Mouse (Mus musculus): ENCODE measurements around the gene Lmtk2. TPM values are rescaled to one million over a fixed set of nuclear protein-coding genes. Genes with fewer than 3 reads are reported as not detected.
A peak's percentile ranks its signal among the peaks of the same experiment; 100 is the strongest.

The Lmtk2 gene
- polyA plus RNA-seq, 1 experiment = 68.2 TPM

DNA sequence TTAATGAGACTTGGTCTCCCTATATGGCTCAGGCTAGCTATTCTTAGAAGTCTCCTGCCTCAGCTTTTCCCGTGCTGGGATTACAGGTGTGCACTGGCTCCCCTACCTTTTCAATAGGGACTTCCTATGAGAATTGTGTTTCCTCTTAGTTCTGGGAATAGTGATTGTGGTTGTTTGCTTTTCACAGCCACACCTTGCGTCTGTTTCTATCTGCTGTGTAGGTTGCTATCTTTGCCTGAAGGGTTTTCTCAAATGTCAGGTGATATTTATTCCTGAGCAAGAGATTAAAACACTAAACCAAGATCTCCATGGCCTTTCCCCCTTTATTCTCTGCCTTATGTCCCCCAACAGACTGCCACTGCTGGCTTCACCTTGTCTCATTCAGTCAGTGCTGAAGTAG, 19.1 kb downstream of the Lmtk2 start:
- Histone ChIP-seq H3K4me3 (ENCODE audit: insufficient read depth, low read length) (no peak overlapping the region), H3K27ac (ENCODE audit: insufficient read depth, low read length) (no peak overlapping the region), H3K4me1 (ENCODE audit: control insufficient read depth, insufficient read depth, low read length) (peaks cover 10% of the 10 kb centered on the region)
- no peak for TF ChIP-seq CTCF (IDR thresholded peaks at IDR 0.05; ENCODE audit: extremely low read depth, insufficient read depth, low read length)
- TF ChIP-seq POLR2A (IDR thresholded peaks at IDR 0.05; ENCODE audit: extremely low read depth, insufficient read depth, low read length) = no peak

DNA sequence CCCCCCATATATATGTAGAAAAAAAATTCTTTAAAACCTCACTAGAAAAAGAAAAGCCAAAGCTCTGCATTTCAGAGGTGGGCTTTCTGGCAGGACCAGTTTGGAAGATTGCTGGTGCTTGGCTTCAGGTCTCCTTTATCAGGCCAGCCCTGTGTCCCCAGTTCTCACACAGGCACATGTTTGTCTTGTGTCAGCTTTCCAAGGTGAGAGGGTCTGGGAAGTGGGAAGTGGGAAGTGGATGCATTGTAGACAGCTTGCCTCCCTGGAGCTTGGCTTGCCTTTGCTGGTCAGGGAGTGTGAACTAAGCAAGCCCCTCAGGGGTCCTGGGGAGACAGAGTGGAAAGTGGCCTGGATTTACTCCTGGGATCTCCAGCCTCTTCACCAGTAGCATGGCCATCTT, 21.3 kb downstream of the Lmtk2 start:
- Histone ChIP-seq H3K4me3 (ENCODE audit: insufficient read depth, low read length) (no peak overlapping the region), H3K4me1 (ENCODE audit: control insufficient read depth, insufficient read depth, low read length) (peaks cover 13% of the 10 kb centered on the region), H3K27ac (ENCODE audit: insufficient read depth, low read length) (no peak overlapping the region)
- no peak for TF ChIP-seq POLR2A (IDR thresholded peaks at IDR 0.05; ENCODE audit: extremely low read depth, insufficient read depth, low read length)
- TF ChIP-seq CTCF (IDR thresholded peaks at IDR 0.05; ENCODE audit: extremely low read depth, insufficient read depth, low read length) = no peak

GRCm38 (mm10) chr5:144125979-144126755, 25.9 kb downstream of the Lmtk2 start:
- Histone ChIP-seq H3K4me1 (ENCODE audit: control insufficient read depth, insufficient read depth, low read length) (peaks cover 6% of the 10 kb centered on the region), H3K4me3 (ENCODE audit: insufficient read depth, low read length) (no peak overlapping the region), H3K27ac (ENCODE audit: insufficient read depth, low read length) (no peak overlapping the region)
- TF ChIP-seq POLR2A (IDR thresholded peaks at IDR 0.05; ENCODE audit: extremely low read depth, insufficient read depth, low read length) = no peak

GRCm38 (mm10) chr5:144143531-144143930, 43.3 kb downstream of the Lmtk2 start:
- no peak for TF ChIP-seq POLR2A (IDR thresholded peaks at IDR 0.05; ENCODE audit: extremely low read depth, insufficient read depth, low read length)
- 0 out of 2 replicates have a peak, but pooled peaks have one; percentile 6 for TF ChIP-seq CTCF (IDR thresholded peaks at IDR 0.05; ENCODE audit: extremely low read depth, insufficient read depth, low read length)
- no peak overlapping the region for H3K4me3 ChIP-seq (ENCODE audit: insufficient read depth, low read length)
- H3K27ac ChIP-seq (ENCODE audit: insufficient read depth, low read length) = no peak overlapping the region
- peaks cover 2% of the 10 kb centered on the region; the same call in 1 of the 2 replicates for H3K4me1 ChIP-seq (ENCODE audit: control insufficient read depth, insufficient read depth, low read length)

GRCm38 (mm10) chr5:144146898-144147297, 46.7 kb downstream of the Lmtk2 start:
- no peak overlapping the region for H3K27ac ChIP-seq (ENCODE audit: insufficient read depth, low read length)
- no peak overlapping the region for H3K4me3 ChIP-seq (ENCODE audit: insufficient read depth, low read length)
- H3K4me1 ChIP-seq (ENCODE audit: control insufficient read depth, insufficient read depth, low read length) = peaks cover 3% of the 10 kb centered on the region; the same call in 1 of the 2 replicates
- TF ChIP-seq CTCF (IDR thresholded peaks at IDR 0.05; ENCODE audit: extremely low read depth, insufficient read depth, low read length) (no peak), POLR2A (IDR thresholded peaks at IDR 0.05; ENCODE audit: extremely low read depth, insufficient read depth, low read length) (no peak)

DNA sequence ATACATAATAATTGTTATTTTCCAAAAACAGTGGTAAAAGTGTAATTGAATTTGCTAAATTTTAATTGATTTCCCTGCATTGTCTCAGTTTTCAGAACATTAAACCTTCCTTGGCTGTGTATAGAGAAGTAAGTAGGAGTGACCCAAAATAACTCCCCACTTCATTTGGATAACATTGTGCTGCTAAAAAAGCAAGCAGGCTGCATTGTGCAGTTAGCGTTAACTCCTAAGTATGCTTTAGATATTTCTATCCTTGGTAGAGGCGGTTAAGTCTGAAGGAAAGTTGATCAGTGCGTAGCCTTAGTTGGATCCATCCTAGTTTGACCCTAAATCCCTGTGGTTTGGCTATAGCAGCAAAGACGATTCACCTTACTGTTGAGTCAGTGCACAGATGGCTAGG, 49.3 kb downstream of the Lmtk2 start:
- Histone ChIP-seq H3K27ac (ENCODE audit: insufficient read depth, low read length) (no peak overlapping the region), H3K4me1 (ENCODE audit: control insufficient read depth, insufficient read depth, low read length) (peaks cover 3% of the 10 kb centered on the region; the same call in 1 of the 2 replicates), H3K4me3 (ENCODE audit: insufficient read depth, low read length) (no peak overlapping the region)
- TF ChIP-seq CTCF (IDR thresholded peaks at IDR 0.05; ENCODE audit: extremely low read depth, insufficient read depth, low read length) (no peak), POLR2A (IDR thresholded peaks at IDR 0.05; ENCODE audit: extremely low read depth, insufficient read depth, low read length) (no peak)

GRCm38 (mm10) chr5:144151270-144151669, 51.0 kb downstream of the Lmtk2 start:
- Histone ChIP-seq H3K27ac (ENCODE audit: insufficient read depth, low read length) (no peak overlapping the region), H3K4me3 (ENCODE audit: insufficient read depth, low read length) (no peak overlapping the region), H3K4me1 (ENCODE audit: control insufficient read depth, insufficient read depth, low read length) (peaks cover 1% of the 10 kb centered on the region; the same call in 1 of the 2 replicates)
- no peak for TF ChIP-seq POLR2A (IDR thresholded peaks at IDR 0.05; ENCODE audit: extremely low read depth, insufficient read depth, low read length)
- TF ChIP-seq CTCF (IDR thresholded peaks at IDR 0.05; ENCODE audit: extremely low read depth, insufficient read depth, low read length) = no peak

DNA sequence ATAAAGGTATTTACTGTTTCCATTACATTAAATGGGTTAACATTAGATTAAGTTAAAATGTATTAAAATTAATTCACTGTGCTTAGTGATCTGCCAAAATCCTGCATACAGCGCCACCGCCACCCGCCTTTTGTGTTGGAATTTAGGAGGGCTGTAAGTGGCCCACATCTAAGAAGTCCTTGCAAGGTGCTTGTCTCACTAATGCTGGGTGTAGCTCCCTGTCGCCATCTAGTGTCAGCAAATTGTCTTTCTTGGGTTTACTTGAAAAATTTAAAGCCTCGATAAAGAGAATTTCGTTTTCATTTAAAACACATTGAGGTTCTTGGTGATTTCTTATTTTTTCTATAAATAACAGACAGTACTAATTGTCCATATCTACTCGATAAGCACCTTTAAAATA, 54.3 kb downstream of the Lmtk2 start:
- TF ChIP-seq CTCF (IDR thresholded peaks at IDR 0.05; ENCODE audit: extremely low read depth, insufficient read depth, low read length) = peak; percentile 72
- TF ChIP-seq POLR2A (IDR thresholded peaks at IDR 0.05; ENCODE audit: extremely low read depth, insufficient read depth, low read length) = no peak

DNA sequence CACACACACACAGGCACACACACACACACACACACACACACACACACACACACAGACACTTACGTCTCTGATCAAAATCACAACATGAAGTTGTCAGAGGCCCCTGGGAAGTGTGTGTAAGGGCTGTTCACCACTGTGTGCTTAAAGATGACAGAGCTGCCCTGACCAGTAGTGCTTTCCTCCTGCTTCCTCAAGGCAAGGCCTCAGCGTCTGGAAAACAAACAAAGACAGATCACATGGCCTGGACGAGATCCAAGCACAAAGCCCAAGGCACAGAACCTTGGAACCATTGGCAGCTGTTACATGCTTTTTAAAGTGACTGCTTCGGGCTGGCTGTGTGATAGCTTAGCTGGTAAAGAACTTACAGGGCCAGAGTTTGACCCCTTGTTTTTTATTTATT, 58.4 kb downstream of the Lmtk2 start:
- H3K27ac ChIP-seq (ENCODE audit: insufficient read depth, low read length) = no peak overlapping the region
- H3K4me3 ChIP-seq (ENCODE audit: insufficient read depth, low read length) = no peak overlapping the region
- no peak for TF ChIP-seq CTCF (IDR thresholded peaks at IDR 0.05; ENCODE audit: extremely low read depth, insufficient read depth, low read length)
- TF ChIP-seq POLR2A (IDR thresholded peaks at IDR 0.05; ENCODE audit: extremely low read depth, insufficient read depth, low read length) = no peak
- H3K4me1 ChIP-seq (ENCODE audit: control insufficient read depth, insufficient read depth, low read length) = peaks cover 15% of the 10 kb centered on the region

More for the DNA sequence above, 54.3 kb downstream of the Lmtk2 start:
- no peak overlapping the region for H3K4me3 ChIP-seq (ENCODE audit: insufficient read depth, low read length)
- peaks cover 13% of the 10 kb centered on the region for H3K4me1 ChIP-seq (ENCODE audit: control insufficient read depth, insufficient read depth, low read length)
- H3K27ac ChIP-seq (ENCODE audit: insufficient read depth, low read length) = no peak overlapping the region

- Histone ChIP-seq H3K4me3 (ENCODE audit: insufficient read depth, low read length) (no peak overlapping the region), H3K4me1 (ENCODE audit: control insufficient read depth, insufficient read depth, low read length) (peaks cover 19% of the 10 kb centered on the region), H3K27ac (ENCODE audit: insufficient read depth, low read length) (no peak overlapping the region)
- TF ChIP-seq CTCF (IDR thresholded peaks at IDR 0.05; ENCODE audit: extremely low read depth, insufficient read depth, low read length) (no peak), POLR2A (IDR thresholded peaks at IDR 0.05; ENCODE audit: extremely low read depth, insufficient read depth, low read length) (no peak)
These were observed 58.9 kb downstream of the Lmtk2 start for GRCm38 (mm10) chr5:144159137-144159536.

Data from cortical plate, adult 2 months (tissue).